Mouse (Mus musculus): ENCODE measurements around the gene Otulin. TPM values are rescaled to one million over a fixed set of nuclear protein-coding genes. Genes with fewer than 3 reads are reported as not detected.

Gene Otulin
- total and polyA plus RNA-seq, 3 experiments, result 18.7 to 26.1 (median 24.6) TPM

DNA sequence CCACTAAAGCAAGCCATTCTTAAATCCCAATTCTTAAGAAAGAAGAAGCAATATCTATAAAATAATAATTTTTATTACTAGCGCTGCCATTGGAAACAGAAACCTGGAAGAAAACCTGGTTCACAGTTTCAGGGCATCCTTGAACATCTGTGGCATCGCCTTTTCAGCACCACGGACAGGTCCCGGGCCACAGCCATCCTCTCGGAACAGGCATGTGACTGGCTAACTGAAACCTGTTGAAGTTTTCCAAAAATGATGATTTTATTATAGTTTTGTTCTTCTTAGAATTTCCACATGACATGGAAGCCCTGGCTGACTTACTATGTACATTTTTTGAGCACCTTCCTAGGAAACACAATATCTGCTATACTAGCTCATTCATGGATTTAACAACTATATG is 24.5 kb upstream of the Otulin start:
- no peaks in the 10 kb centered on the region for H3K79me2 ChIP-seq (replicated peaks; ENCODE audit: control insufficient read depth, insufficient read depth, low read length)
- H3K4me1 ChIP-seq (ENCODE audit: control insufficient read depth, insufficient read depth, low read length), result no peaks in the 10 kb centered on the region
- no peak overlapping the region for H3K9ac ChIP-seq (ENCODE audit: low read depth, low read length)
- WGBS, result 16% methylated on average over 5 of the region's 5 CpGs
- TF ChIP-seq POLR2A (IDR thresholded peaks at IDR 0.05; ENCODE audit: insufficient read depth, low read depth, low read length), result no peak
- no peak for TF ChIP-seq CTCF (IDR thresholded peaks at IDR 0.05)
- no peaks in the 10 kb centered on the region for H3K36me3 ChIP-seq (ENCODE audit: control insufficient read depth, insufficient read depth, low read length)
- no peak for DNase-seq
- no peak overlapping the region for H3K27ac ChIP-seq
- H3K27me3 ChIP-seq (ENCODE audit: control insufficient read depth, insufficient read depth, low read length), result no peaks in the 10 kb centered on the region
- no peak overlapping the region for H3K4me3 ChIP-seq
- intact Hi-C loops (cut with DNase I), result loop anchor here (10.0 kb wide), 1 partner anchor 530 kb away; no protein-coding TSS in a partner anchor

DNA sequence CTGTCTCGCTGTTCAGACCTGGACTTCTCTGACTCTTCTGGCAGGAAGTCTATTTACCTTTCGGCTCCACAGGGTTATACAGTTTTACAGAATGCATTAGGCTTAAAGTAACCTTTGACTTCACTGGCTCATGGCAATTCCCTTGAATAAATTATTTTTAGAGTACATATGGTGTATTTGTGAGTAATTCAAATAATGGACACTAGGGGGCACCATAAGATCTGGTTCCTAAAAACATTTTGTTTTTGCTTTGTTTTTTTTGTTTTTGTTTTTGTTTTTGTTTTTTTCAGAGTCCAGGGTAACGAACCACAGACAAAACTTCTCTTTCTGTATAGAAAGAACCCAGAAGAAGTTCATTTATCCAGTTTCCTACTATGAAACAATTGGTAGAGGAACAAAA is 17.2 kb upstream of the Otulin start:
- peak; percentile 77 for TF ChIP-seq CTCF (IDR thresholded peaks at IDR 0.05)
- no peak for TF ChIP-seq EP300 (IDR thresholded peaks at IDR 0.05; ENCODE audit: insufficient read depth, low read depth, low read length)
- no peaks in the 10 kb centered on the region for H3K36me3 ChIP-seq (ENCODE audit: control insufficient read depth, insufficient read depth, low read length)
- no peak for DNase-seq
- no peak overlapping the region for H3K4me3 ChIP-seq
- H3K27ac ChIP-seq, result no peak overlapping the region
- intact Hi-C loops (cut with DNase I), result no loop called here
- WGBS, result 46% methylated on average over 3 of the region's 3 CpGs
- H3K79me2 ChIP-seq (replicated peaks; ENCODE audit: control insufficient read depth, insufficient read depth, low read length), result no peaks in the 10 kb centered on the region
- H3K4me1 ChIP-seq (ENCODE audit: control insufficient read depth, insufficient read depth, low read length), result no peaks in the 10 kb centered on the region
- no peak overlapping the region for H3K9ac ChIP-seq (ENCODE audit: low read depth, low read length)
- no peaks in the 10 kb centered on the region for H3K27me3 ChIP-seq (ENCODE audit: control insufficient read depth, insufficient read depth, low read length)

DNA sequence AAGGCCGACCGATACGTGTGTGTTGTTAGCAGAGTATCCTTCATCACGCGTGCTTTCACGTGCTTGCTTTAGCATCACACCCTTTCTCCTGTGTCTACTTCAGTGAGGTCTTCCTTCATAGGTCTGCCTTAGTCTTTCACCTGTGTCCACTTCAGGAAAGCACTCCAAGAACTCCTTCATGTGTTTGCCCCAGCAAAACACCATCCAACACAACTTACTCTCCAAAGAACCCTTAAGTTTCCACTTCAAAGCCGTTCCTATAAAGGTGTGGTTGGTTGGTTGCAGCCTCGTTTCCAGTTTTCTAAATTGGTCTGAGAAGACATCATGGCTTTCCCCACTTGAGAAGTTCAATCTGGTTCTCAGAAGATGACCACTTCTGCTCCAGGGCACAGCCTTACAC is 16.2 kb upstream of the Otulin start:
- no peaks in the 10 kb centered on the region for H3K27me3 ChIP-seq (ENCODE audit: control insufficient read depth, insufficient read depth, low read length)
- no peak for DNase-seq
- no peak overlapping the region for H3K4me3 ChIP-seq
- H3K9ac ChIP-seq (ENCODE audit: low read depth, low read length), result no peak overlapping the region
- H3K79me2 ChIP-seq (replicated peaks; ENCODE audit: control insufficient read depth, insufficient read depth, low read length), result no peaks in the 10 kb centered on the region
- no peak overlapping the region for H3K27ac ChIP-seq
- intact Hi-C loops (cut with DNase I), result no loop called here
- no peaks in the 10 kb centered on the region for H3K36me3 ChIP-seq (ENCODE audit: control insufficient read depth, insufficient read depth, low read length)
- TF ChIP-seq EP300 (IDR thresholded peaks at IDR 0.05; ENCODE audit: insufficient read depth, low read depth, low read length), result no peak
- TF ChIP-seq CTCF (IDR thresholded peaks at IDR 0.05), result no peak
- no peak for TF ChIP-seq POLR2A (IDR thresholded peaks at IDR 0.05; ENCODE audit: insufficient read depth, low read depth, low read length)
- WGBS, result 91% methylated on average over 8 of the region's 8 CpGs
- H3K4me1 ChIP-seq (ENCODE audit: control insufficient read depth, insufficient read depth, low read length), result no peaks in the 10 kb centered on the region

DNA sequence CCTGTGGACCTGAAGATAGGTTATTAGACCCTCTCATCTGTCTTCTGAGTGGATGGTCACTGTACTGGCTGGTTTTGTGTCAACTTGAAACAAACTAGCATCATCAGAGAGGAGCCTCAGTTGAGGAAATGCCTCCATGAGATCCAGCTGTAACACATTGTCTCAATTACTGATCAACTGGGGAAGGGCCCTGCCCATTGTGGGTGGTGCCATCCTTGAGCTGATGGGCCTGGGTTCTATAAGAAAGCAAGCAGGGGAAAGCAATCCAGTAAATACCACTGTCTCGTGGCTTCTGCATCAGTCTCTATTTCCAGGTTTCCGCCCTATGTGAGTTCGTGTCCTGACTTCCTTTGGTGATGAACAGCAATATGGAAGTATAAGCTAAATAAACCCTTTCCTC is 14.8 kb upstream of the Otulin start:
- intact Hi-C loops (cut with DNase I), result no loop called here
- Histone ChIP-seq H3K4me3 (no peak overlapping the region), H3K36me3 (ENCODE audit: control insufficient read depth, insufficient read depth, low read length) (no peaks in the 10 kb centered on the region), H3K9ac (ENCODE audit: low read depth, low read length) (no peak overlapping the region), H3K27me3 (ENCODE audit: control insufficient read depth, insufficient read depth, low read length) (no peaks in the 10 kb centered on the region), H3K4me1 (ENCODE audit: control insufficient read depth, insufficient read depth, low read length) (no peaks in the 10 kb centered on the region), H3K79me2 (replicated peaks; ENCODE audit: control insufficient read depth, insufficient read depth, low read length) (no peaks in the 10 kb centered on the region), H3K27ac (no peak overlapping the region)
- no peak for TF ChIP-seq CTCF (IDR thresholded peaks at IDR 0.05)
- TF ChIP-seq EP300 (IDR thresholded peaks at IDR 0.05; ENCODE audit: insufficient read depth, low read depth, low read length), result no peak
- TF ChIP-seq POLR2A (IDR thresholded peaks at IDR 0.05; ENCODE audit: insufficient read depth, low read depth, low read length), result no peak
- 73% methylated on average over 3 of the region's 3 CpGs for WGBS
- DNase-seq, result no peak

DNA sequence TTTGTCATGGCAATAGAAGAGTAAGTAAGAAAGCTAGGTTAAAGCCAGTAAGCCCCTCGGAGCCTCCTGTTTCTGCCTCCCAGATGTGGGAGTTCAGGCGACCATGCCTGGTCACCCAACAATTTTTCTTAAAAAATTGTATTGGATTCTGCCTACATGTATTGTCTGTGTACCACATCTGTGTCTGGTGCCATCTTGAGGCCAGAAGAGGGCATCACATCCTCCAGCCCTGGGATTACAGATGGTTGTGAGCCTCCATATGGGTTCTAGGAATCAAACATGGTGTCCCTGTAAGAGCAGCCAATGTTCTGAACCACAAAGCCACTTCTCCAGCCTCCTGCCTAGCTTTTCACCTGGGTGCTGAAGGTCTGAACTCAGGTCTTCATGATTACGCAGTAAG is 12.4 kb upstream of the Otulin start:
- Histone ChIP-seq H3K4me1 (ENCODE audit: control insufficient read depth, insufficient read depth, low read length) (no peaks in the 10 kb centered on the region), H3K4me3 (no peak overlapping the region), H3K27ac (no peak overlapping the region), H3K9ac (ENCODE audit: low read depth, low read length) (no peak overlapping the region), H3K27me3 (ENCODE audit: control insufficient read depth, insufficient read depth, low read length) (no peaks in the 10 kb centered on the region), H3K79me2 (replicated peaks; ENCODE audit: control insufficient read depth, insufficient read depth, low read length) (no peaks in the 10 kb centered on the region), H3K36me3 (ENCODE audit: control insufficient read depth, insufficient read depth, low read length) (no peaks in the 10 kb centered on the region)
- intact Hi-C loops (cut with DNase I), result loop anchor here (5.0 kb wide), 1 partner anchor 51 kb away; no protein-coding TSS in a partner anchor
- TF ChIP-seq CTCF (IDR thresholded peaks at IDR 0.05) (peak; percentile 90), EP300 (IDR thresholded peaks at IDR 0.05; ENCODE audit: insufficient read depth, low read depth, low read length) (no peak), POLR2A (IDR thresholded peaks at IDR 0.05; ENCODE audit: insufficient read depth, low read depth, low read length) (no peak)
- WGBS, result 80% methylated on average over 3 of the region's 3 CpGs
- peak; percentile 50 to 52 for DNase-seq

DNA sequence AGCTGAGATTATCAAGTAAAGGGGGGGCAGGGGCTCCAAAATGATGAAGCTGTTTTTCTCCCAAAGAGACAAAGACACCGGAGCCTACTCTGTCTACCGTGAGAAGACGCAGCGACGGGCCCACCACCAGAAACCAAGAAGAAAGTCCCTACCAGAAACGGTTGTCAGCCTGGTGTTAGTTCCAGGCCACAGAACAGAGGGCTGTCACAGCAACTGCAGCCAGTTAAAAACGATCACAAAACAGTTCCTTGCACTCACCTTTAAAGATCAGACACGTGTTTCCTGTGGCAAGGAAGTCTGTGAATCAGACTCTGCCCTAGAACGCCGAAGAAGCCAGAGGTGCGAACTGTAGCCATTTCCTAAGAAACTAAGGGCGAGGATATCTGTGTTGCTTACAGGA is 10.7 kb upstream of the Otulin start:
- no peaks in the 10 kb centered on the region for H3K36me3 ChIP-seq (ENCODE audit: control insufficient read depth, insufficient read depth, low read length)
- H3K27me3 ChIP-seq (ENCODE audit: control insufficient read depth, insufficient read depth, low read length), result no peaks in the 10 kb centered on the region
- H3K4me3 ChIP-seq, result no peak overlapping the region
- no peak overlapping the region for H3K27ac ChIP-seq
- 54% methylated on average over 12 of the region's 12 CpGs for WGBS
- DNase-seq, result no peak
- TF ChIP-seq CTCF (IDR thresholded peaks at IDR 0.05), result no peak
- no peak for TF ChIP-seq EP300 (IDR thresholded peaks at IDR 0.05; ENCODE audit: insufficient read depth, low read depth, low read length)
- TF ChIP-seq POLR2A (IDR thresholded peaks at IDR 0.05; ENCODE audit: insufficient read depth, low read depth, low read length), result no peak
- intact Hi-C loops (cut with DNase I), result loop anchor here (2.0 to 5.0 kb wide), 2 partner anchors 49 to 322 kb away; no protein-coding TSS in a partner anchor
- no peak overlapping the region for H3K9ac ChIP-seq (ENCODE audit: low read depth, low read length)
- no peaks in the 10 kb centered on the region for H3K79me2 ChIP-seq (replicated peaks; ENCODE audit: control insufficient read depth, insufficient read depth, low read length)
- no peaks in the 10 kb centered on the region for H3K4me1 ChIP-seq (ENCODE audit: control insufficient read depth, insufficient read depth, low read length)

All from heart, adult 2 months (tissue).